Mouse (Mus musculus) CH12.LX (cell line): ENCODE results near the gene Adam34.
"Not testable (repeated sequence)": the region's sequence is repeated elsewhere in the genome, so short reads cannot be mapped to it uniquely, and the experiment has no call there.

Experiments
- BHLHE40 ChIP-seq: IDR thresholded peaks from 2 replicates; pipeline ENCODE4 v1.6.1; 2011; ENCODE audit warnings: mild to moderate bottlenecking, low read depth, low read length, improper control_type of control experiment
- CHD2 ChIP-seq: IDR thresholded peaks from 2 replicates; pipeline ENCODE4 v1.6.1; 2011; ENCODE audit warnings: low read length, improper control_type of control experiment
- CTCF ChIP-seq, 2 experiments: IDR thresholded peaks in 1 of 2; conservative IDR thresholded peaks in 1 of 2; 2 replicates each; pipeline ENCODE4 v1.5.1; 2011 to 2012; ENCODE audit warnings: low read depth in 2 of 2, low read length in 2 of 2, improper control_type of control experiment in 1 of 2, inconsistent platforms in 1 of 2, mild to moderate bottlenecking in 1 of 2, moderate library complexity in 1 of 2
- MAZ ChIP-seq: IDR thresholded peaks from 2 replicates; pipeline ENCODE4 v1.6.1; 2012; ENCODE audit warnings: low read depth, mild to moderate bottlenecking, inconsistent platforms, low read length, improper control_type of control experiment, moderate library complexity
- MEF2A ChIP-seq: IDR thresholded peaks from 2 replicates; pipeline ENCODE4 v1.6.1; 2014; ENCODE audit warnings: low read depth, mild to moderate bottlenecking, inconsistent platforms, low read length, improper control_type of control experiment, borderline replicate concordance
- MXI1 ChIP-seq: IDR thresholded peaks from 2 replicates; pipeline ENCODE4 v1.6.1; 2011; ENCODE audit warnings: mild to moderate bottlenecking, low read depth, low read length, improper control_type of control experiment
- NRF1 ChIP-seq: IDR thresholded peaks from 2 replicates; pipeline ENCODE4 v1.6.1; 2014; ENCODE audit warnings: low read depth, mild to moderate bottlenecking, inconsistent platforms, low read length, improper control_type of control experiment, moderate library complexity
- POLR2A ChIP-seq: IDR thresholded peaks from 2 replicates; pipeline ENCODE4 v1.6.1; 2011; ENCODE audit warnings: low read depth, mild to moderate bottlenecking, improper control_type of control experiment, low read length
- SMC3 ChIP-seq: IDR thresholded peaks from 2 replicates; pipeline ENCODE4 v1.6.1; 2011; ENCODE audit warnings: low read depth, low read length, improper control_type of control experiment
- ZNF384 ChIP-seq: IDR thresholded peaks from 2 replicates; pipeline ENCODE4 v1.6.1; 2012; ENCODE audit warnings: low read depth, low read length, improper control_type of control experiment, inconsistent platforms

DNA sequence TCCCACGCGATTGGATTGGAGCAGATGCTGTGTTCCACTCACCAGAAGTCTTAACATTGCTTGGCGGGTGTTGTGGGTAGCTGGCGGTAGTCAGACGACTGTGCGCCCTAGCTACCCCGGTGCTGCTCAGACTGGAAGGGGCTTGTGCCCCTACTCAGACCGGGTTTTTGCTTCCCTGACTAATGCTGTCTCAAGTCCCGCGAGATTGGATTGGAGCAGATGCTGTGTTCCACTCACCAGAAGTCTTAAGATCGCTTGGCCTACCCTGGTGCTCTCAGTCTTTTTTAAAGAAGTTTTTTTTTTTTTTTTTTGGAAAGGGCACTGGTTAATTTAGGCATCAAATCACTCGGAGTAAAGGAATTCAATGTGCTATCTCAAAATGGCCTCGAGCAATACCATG lies 106.2 kb downstream of the Adam34 start:
- not testable (repeated sequence) for TF ChIP-seq POLR2A; NRF1; BHLHE40; CTCF (conservative IDR thresholded peaks at IDR 0.05 in 1 of 2, IDR thresholded peaks at IDR 0.05 in 1 of 2; ENCODE audit: low read depth in 2 of 2, low read length in 2 of 2); MAZ; ZNF384; SMC3; MEF2A; MXI1; CHD2
